Comparison of ENCODE assay signal across 23 mouse cellular contexts in genomic region chr15:98886667-98887387, GRCm38 (mm10). TPM values are rescaled to one million over a fixed set of nuclear protein-coding genes. Genes with fewer than 3 reads are reported as not detected.
"Had no signal": no experiment of that assay in that cellular context is flagged by ENCODE, and none has a peak within 500 bp of the region (broad histone marks: within the 10 kb centered on the region; RNA-seq: fewer than 3 reads in every experiment).

No protein-coding gene starts in this region.

- DNase-seq: kidney, adult 8-10 months; kidney, postnatal 14 days; kidney, postnatal 4 days; layer of hippocampus, adult 9-11 months; layer of hippocampus, postnatal 36 days; left cerebral cortex, postnatal 4 days; liver; lung, adult 18-20 months; lung, postnatal 10 days; lung, postnatal 36 days; thymus, adult 2 months; thymus, postnatal 14 days; thymus, postnatal 4 days had no signal

- H3K4me3 ChIP-seq: left cerebral cortex, adult 2 months; liver, embryonic 12.5 days; liver, embryonic 15.5 days; lung, embryonic 15.5 days; megakaryocyte, embryonic 14.5 days; midbrain, embryonic 10.5 days; midbrain, embryonic 13.5 days had no signal

- H3K36me3 ChIP-seq: liver, embryonic 12.5 days; liver, embryonic 15.5 days; lung, embryonic 15.5 days; midbrain, embryonic 10.5 days; midbrain, embryonic 13.5 days had no signal

- H3K9ac ChIP-seq: liver, embryonic 12.5 days; liver, embryonic 15.5 days; lung, embryonic 15.5 days; midbrain, embryonic 13.5 days had no signal

- H3K4me2 ChIP-seq: liver, embryonic 12.5 days; liver, embryonic 15.5 days; lung, embryonic 15.5 days; midbrain, embryonic 13.5 days had no signal

- ATAC-seq: intestine, embryonic 16.5 days; liver, embryonic 12.5 days; midbrain, embryonic 13.5 days; midbrain, embryonic 16.5 days had no signal

- H3K27ac ChIP-seq: left cerebral cortex, adult 2 months; liver, embryonic 12.5 days; liver, embryonic 15.5 days; lung, embryonic 15.5 days; midbrain, embryonic 10.5 days; midbrain, embryonic 13.5 days had no signal

- H3K9me3 ChIP-seq: liver, embryonic 12.5 days; liver, embryonic 15.5 days; lung, embryonic 15.5 days; megakaryocyte, embryonic 14.5 days; midbrain, embryonic 10.5 days; midbrain, embryonic 13.5 days had no signal

RNA-seq across cellular contexts. Expression of gene Dhh, which starts 11.5 kb away (rescaled TPM):
- total RNA-seq: monocyte, adult 5-6 weeks had no signal
